Mouse (Mus musculus): ENCODE measurements around the gene Myh11. TPM values are rescaled to one million over a fixed set of nuclear protein-coding genes. Genes with fewer than 3 reads are reported as not detected.
"Not testable (repeated sequence)": the region's sequence is repeated elsewhere in the genome, so short reads cannot be mapped to it uniquely, and the experiment has no call there.

Myh11 gene
- total RNA-seq, 2 experiments from 2014 or later = 20.3 to 24.0 TPM

GRCm38 (mm10) chr16:14162988-14163416 is 128.2 kb downstream of the Myh11 start, which contains the start of the genes Nde1 and Marf1:
Nde1 (plus strand) TSS chr16:14163275.
Marf1 (minus strand) TSS chr16:14163351.
- DNase-seq = peak; percentile 90

GRCm38 (mm10) chr16:14160941-14161340 is 130.2 kb downstream of the Myh11 start:
- DNase-seq = no peak

DNA sequence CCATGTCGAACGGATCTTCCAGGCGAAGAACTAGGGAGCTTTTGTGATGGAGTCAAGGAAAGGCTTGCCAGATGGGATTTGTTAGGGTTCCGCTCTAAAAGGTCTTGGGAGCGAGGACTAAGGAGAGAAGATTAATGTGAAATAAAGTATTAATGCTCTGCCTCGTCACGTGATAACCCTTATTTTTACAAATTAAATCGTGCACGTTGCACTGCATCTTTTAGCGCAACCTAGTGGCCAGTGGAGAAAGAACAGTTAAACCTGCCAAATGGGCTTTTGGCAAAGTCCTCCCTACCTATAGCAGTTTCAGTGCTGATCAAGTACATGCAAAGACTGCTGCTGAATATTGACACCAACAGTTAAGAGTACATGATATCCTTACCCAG is 131.4 kb downstream of the Myh11 start:
- peak; percentile 54 for DNase-seq

DNA sequence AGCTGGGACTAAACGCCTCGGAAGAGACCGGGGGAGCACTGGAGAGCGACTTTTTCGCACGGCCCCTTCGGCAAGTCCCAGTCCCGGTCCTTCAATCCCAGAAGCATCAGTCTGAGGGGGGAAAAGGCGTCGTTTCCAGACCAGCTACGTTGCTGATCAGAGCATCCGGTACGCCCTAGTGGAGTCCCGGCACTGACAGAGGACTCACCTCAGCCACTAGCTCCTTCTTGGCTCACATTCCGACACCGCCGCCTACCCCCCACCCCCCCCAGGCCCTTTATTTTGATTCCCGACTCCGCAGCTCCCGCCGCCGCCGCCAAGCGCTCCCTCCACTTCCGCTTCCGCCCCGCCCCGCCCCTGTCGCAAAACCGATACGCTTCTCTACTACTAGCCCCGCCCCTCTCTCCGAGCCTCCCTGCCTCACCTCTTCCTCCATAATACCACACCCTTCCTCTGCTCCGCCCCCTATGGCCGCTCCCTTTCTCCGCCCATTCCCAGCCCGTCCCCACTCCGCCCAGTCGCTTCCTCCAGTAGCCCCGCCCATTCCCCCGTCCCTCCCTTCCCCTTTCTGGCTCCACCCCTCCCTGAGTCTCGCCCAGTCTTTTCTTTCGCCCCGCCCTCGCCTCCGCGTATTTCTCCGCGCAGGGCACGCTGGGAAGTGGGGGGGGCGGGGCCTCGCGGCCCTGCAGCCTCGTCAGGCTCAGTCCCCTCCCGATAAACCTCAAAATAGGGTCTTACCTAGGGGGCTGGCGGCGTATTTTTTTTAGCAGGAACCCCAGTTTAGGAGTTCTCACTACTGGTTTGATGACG is 132.0 kb downstream of the Myh11 start:
- DNase-seq = peak; percentile 97

DNA sequence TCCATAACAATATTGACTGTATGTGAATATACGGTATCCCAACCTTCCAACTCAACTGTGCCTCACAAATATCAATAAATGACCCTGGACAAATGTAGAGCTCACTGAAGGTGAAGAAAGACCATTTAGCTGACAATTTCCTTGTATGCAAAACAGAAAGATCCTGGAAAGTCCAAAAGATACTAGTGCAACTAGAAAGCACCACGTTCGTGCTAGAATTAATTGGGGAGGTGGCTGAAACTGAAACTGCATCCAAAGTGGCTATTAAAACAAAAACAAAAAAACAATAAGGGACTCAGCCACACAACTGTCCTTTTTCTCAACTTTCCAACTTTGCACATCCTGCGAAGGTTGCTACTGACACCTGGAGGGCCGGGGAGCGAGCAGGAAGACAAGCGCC is 132.6 kb downstream of the Myh11 start:
- no peak for DNase-seq

- no peak for DNase-seq
Measured at GRCm38 (mm10) chr16:14156312-14156711, 134.9 kb downstream of the Myh11 start.

DNA sequence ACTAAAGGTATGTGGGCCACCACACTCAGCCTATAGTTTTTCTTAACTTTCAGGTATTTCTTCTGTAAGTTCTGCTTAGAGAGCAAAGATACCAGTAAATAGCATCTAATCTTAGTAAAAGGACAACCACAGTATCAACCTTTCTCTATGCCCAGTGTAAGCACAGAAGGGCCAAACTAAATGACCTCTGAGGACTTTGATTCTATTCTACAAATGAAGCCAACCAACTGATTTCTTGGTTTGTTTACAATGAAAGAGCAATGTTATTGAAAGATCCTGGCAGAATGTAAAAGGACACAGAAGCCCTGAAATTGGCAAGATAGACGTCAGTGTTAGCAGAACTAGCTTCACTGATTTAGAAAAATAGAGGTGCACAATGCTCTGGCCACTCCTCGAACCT is 135.5 kb downstream of the Myh11 start:
- not testable (repeated sequence) for DNase-seq

- no peak for DNase-seq
Measured at GRCm38 (mm10) chr16:14151718-14152117, 139.5 kb downstream of the Myh11 start.

GRCm38 (mm10) chr16:14147712-14148111 is 143.5 kb downstream of the Myh11 start:
- DNase-seq = no peak

Small RNA genes lying within 50 kb of the gene (microRNA-seq; reads per million reads assigned to microRNA genes)
- gene Mir484 = 719 to 817 reads per million in 2 experiments

Other genes starting within 250 kb of the Myh11 start
- gene Nde1, start 128.1 kb downstream of the Myh11 start, total RNA-seq (2021) = 10 to 100 TPM; 26.3 to 31.1 TPM
- gene Marf1, start 128.0 kb downstream of the Myh11 start, total RNA-seq (2021) = 10 to 100 TPM; 17.5 to 24.2 TPM
- 10 to 100 TPM; 60.0 to 65.4 TPM for gene Fopnl, start 26.0 kb upstream of the Myh11 start, total RNA-seq (2021)
- 10 to 100 TPM; 30.2 to 37.6 TPM for gene Abcc1, start 70.2 kb upstream of the Myh11 start, total RNA-seq (2021)

All from gastrocnemius, postnatal 10 days (tissue).